Mouse (Mus musculus): ENCODE results near the gene Olfr114. TPM values are rescaled to one million over a fixed set of nuclear protein-coding genes. Genes with fewer than 3 reads are reported as not detected.

Olfr114 gene
- not detected in 2 replicates for polyA plus RNA-seq (2015; fragmentation: Nextera tagmentation; extraction: Ambion mirVana)

DNA sequence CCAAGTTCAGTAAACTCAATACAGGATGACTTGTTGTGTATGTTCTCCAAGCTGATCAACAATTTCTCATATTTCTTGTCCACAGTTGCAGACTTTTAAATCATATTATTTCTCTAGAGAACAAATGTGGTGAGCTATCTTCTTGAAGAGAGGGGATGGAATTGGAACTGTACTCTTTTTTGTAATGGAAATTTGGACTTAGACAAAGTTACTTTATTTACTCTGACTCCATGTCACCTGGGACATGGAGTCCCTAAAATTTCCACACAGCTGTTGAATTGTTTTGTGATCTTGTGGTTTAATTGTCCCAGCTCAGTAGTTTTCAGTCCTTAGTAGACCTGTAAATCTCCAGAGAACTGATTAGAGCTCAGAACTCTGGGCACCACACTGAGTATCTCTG lies at the start of gene Olfr114:
Gene Olfr114, minus strand, starts transcription at position 101 of the 400 bp plus-strand sequence.
- Histone ChIP-seq H3K27me3 (ENCODE audit: insufficient read depth, low read length) (no peaks in the 10 kb centered on the region), H3K27ac (ENCODE audit: low read depth) (no peak within 1 kb of the TSS), H3K4me3 (ENCODE audit: low read depth, low read length) (no peak within 1 kb of the TSS), H3K4me2 (ENCODE audit: low read depth, low read length) (no peak within 1 kb of the TSS), H3K9ac (replicated peaks) (no peak within 1 kb of the TSS), H3K9me3 (ENCODE audit: low read length) (no peaks in the 10 kb centered on the region), H3K4me1 (ENCODE audit: insufficient read depth) (no peaks in the 10 kb centered on the region), H3K36me3 (replicated peaks; ENCODE audit: insufficient read depth, low read length) (no peaks in the 10 kb centered on the region)
- ATAC-seq (no peak), DNase-seq (no peak)
- TF ChIP-seq EP300 (IDR thresholded peaks at IDR 0.05; ENCODE audit: low read depth) (no peak), CTCF (IDR thresholded peaks at IDR 0.05; ENCODE audit: low read depth) (no peak)

DNA sequence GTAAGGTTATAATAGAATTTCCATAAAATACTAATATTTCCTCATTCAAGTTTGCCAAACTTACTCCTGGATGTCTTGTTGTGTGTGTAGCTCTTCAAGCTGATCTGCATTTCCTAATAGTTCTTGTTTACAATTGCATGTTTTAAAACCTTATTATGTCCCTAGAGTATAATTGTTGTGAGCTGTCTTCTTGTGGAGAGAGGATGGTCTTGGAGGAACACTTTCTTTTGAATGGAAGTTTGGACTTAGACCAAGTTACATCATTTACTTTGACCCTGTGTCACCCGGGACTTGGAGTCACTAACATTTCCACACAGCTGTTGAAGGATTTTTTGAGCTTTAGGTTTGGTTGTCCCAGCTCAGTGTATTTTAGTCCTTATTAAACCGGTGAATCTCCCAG lies 34.5 kb upstream of the Olfr114 start, which contains the start of the genes Olfr115 and Olfr116:
Gene Olfr115, minus strand, starts transcription at position 101 of the 400 bp plus-strand sequence.
Gene Olfr116, minus strand, starts transcription at position 191 of the 400 bp plus-strand sequence.
- Histone ChIP-seq H3K9ac (replicated peaks) (no peak within 1 kb of the TSS), H3K9me3 (ENCODE audit: low read length) (no peaks in the 10 kb centered on the region), H3K4me3 (ENCODE audit: low read depth, low read length) (no peak within 1 kb of the TSS), H3K27ac (ENCODE audit: low read depth) (no peak within 1 kb of the TSS), H3K36me3 (replicated peaks; ENCODE audit: insufficient read depth, low read length) (no peaks in the 10 kb centered on the region), H3K4me2 (ENCODE audit: low read depth, low read length) (no peak within 1 kb of the TSS), H3K4me1 (ENCODE audit: insufficient read depth) (no peaks in the 10 kb centered on the region), H3K27me3 (ENCODE audit: insufficient read depth, low read length) (no peaks in the 10 kb centered on the region)
- no peak for ATAC-seq
- no peak for DNase-seq
- no peak for TF ChIP-seq CTCF (IDR thresholded peaks at IDR 0.05; ENCODE audit: low read depth)
- TF ChIP-seq EP300 (IDR thresholded peaks at IDR 0.05; ENCODE audit: low read depth) = no peak
- WGBS (ENCODE audit: insufficient replicate concordance) = 79% methylated on average over 2 of the region's 2 CpGs

DNA sequence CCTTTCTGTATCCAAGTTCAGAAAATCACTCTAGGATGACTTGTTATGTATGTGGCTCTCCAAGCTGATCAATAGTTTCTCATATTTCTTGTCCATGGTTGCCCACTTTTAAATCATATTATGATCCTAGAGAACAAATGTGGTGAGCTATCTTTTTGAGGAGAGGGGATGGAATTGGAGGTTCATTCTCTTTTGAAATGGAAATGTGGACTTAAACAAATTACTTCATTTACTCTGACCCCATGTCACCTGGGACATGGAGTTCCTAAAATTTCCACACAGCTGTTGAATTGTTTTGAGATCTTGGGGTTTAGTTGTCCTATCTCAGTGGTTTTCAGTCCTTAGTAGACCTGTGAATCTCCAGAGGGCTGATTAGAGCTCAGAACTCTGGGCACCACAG lies 15.0 kb downstream of the Olfr114 start, which contains the start of gene Olfr113:
Gene Olfr113, minus strand, starts transcription at position 101 of the 400 bp plus-strand sequence.
- H3K4me1 ChIP-seq (ENCODE audit: insufficient read depth) = no peaks in the 10 kb centered on the region
- TF ChIP-seq EP300 (IDR thresholded peaks at IDR 0.05; ENCODE audit: low read depth) (no peak), CTCF (IDR thresholded peaks at IDR 0.05; ENCODE audit: low read depth) (no peak)
- H3K9me3 ChIP-seq (ENCODE audit: low read length) = no peaks in the 10 kb centered on the region
- H3K4me3 ChIP-seq (ENCODE audit: low read depth, low read length) = no peak within 1 kb of the TSS
- H3K27ac ChIP-seq (ENCODE audit: low read depth) = no peak within 1 kb of the TSS
- DNase-seq = no peak
- ATAC-seq = no peak
- H3K4me2 ChIP-seq (ENCODE audit: low read depth, low read length) = no peak within 1 kb of the TSS
- H3K36me3 ChIP-seq (replicated peaks; ENCODE audit: insufficient read depth, low read length) = no peaks in the 10 kb centered on the region
- no peaks in the 10 kb centered on the region for H3K27me3 ChIP-seq (ENCODE audit: insufficient read depth, low read length)
- H3K9ac ChIP-seq (replicated peaks) = no peak within 1 kb of the TSS

DNA sequence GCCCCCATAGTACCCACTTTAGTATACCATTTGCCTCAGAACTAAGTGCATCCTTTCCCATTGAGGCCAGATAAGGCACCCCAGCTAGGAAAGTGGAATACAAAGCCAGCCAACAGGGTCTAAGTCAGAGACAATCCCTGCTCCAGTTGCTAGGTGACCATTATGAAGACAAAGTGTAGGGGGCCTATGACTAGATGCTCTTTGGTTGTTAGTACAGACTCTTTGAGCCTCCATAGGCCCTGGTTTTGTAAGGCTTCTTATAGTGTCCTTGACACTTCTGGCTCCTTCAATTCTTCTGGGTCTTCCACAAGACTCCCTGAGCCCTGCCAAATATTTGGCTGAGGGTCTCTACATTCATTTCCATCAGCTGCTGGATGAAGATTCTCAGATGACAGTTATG lies 23.2 kb downstream of the Olfr114 start, which contains the start of gene Olfr112:
Gene Olfr112, minus strand, starts transcription at position 101 of the 400 bp plus-strand sequence.
- Histone ChIP-seq H3K36me3 (replicated peaks; ENCODE audit: insufficient read depth, low read length) (no peaks in the 10 kb centered on the region), H3K4me1 (ENCODE audit: insufficient read depth) (no peaks in the 10 kb centered on the region), H3K9me3 (ENCODE audit: low read length) (no peaks in the 10 kb centered on the region), H3K4me3 (ENCODE audit: low read depth, low read length) (no peak within 1 kb of the TSS), H3K27me3 (ENCODE audit: insufficient read depth, low read length) (no peaks in the 10 kb centered on the region), H3K27ac (ENCODE audit: low read depth) (no peak within 1 kb of the TSS), H3K9ac (replicated peaks) (no peak within 1 kb of the TSS), H3K4me2 (ENCODE audit: low read depth, low read length) (no peak within 1 kb of the TSS)
- no peak for ATAC-seq
- TF ChIP-seq CTCF (IDR thresholded peaks at IDR 0.05; ENCODE audit: low read depth) (no peak), EP300 (IDR thresholded peaks at IDR 0.05; ENCODE audit: low read depth) (no peak)
- no peak for DNase-seq

DNA sequence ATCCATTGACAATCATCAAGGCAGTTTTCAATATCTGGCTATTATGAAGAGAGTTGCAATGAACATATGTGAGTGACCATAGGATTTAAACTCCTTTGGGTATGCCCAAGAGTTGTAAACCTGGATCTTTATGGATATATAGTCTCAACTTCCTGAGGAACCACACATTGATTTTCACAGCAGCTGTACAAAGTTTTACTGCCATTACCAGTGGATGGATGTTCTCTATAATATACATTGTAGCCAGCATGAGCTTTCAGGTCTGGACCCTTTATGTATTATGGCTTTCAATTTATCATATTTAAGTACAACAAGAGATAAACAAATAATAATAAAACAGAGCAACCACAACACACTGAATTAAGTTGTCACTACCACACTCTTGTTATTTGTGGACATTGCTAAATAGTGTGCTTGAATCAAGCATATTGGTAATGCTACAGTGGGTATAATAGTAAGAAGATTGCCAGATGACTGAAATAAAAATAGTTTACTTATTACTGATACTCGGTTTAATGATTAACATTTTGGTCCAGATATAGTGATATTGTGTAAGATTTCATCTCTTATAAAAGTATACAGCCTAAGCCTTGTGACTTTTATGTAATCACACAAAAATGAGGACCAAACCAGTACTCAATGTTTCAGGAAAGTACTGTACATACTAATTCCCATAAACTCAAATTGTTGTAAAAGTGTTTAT lies 33.5 kb downstream of the Olfr114 start:
- Histone ChIP-seq H3K27me3 (ENCODE audit: insufficient read depth, low read length) (no peaks in the 10 kb centered on the region), H3K4me1 (ENCODE audit: insufficient read depth) (no peaks in the 10 kb centered on the region), H3K36me3 (replicated peaks; ENCODE audit: insufficient read depth, low read length) (no peaks in the 10 kb centered on the region), H3K9ac (replicated peaks) (no peak overlapping the region), H3K27ac (ENCODE audit: low read depth) (no peak overlapping the region), H3K4me3 (ENCODE audit: low read depth, low read length) (no peak overlapping the region), H3K4me2 (ENCODE audit: low read depth, low read length) (no peak overlapping the region), H3K9me3 (ENCODE audit: low read length) (no peaks in the 10 kb centered on the region)
- no peak for DNase-seq
- TF ChIP-seq CTCF (IDR thresholded peaks at IDR 0.05; ENCODE audit: low read depth) = no peak
- 42% methylated on average over 1 of the region's 1 CpGs for WGBS (ENCODE audit: insufficient replicate concordance)
- ATAC-seq = no peak

DNA sequence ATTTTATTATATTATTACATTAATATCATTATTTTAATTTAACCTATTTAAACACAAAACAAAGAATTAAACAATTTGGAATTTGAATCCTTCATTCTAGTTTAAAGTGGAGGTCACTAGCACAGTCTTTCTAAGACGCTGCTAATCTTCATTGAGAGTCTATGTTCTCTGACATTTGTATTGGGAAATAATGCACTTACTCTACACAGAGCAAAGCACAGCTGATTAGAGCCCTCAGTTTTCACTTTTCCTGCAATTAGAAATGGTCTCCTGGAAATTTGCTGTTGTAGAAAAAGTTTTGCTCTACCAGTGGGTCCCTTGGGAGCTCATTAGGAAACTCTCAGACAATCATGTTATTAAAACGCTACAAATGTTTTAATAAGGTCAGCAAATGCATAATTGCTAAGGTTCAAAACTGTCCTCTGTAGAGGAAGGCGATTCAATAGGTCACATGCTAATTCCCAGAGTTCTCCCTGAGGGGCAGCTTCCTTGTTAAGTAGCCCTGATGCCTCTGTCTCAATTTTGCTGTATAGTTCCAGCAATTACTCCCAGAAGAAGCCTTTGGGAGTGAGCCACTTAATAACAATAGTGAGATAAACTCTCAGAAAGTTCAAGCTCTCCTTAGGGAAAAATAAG lies 48.6 kb downstream of the Olfr114 start:
- H3K27ac ChIP-seq (ENCODE audit: low read depth) = no peak overlapping the region
- H3K9me3 ChIP-seq (ENCODE audit: low read length) = no peaks in the 10 kb centered on the region
- 48% methylated on average over 3 of the region's 3 CpGs for WGBS (ENCODE audit: insufficient replicate concordance)
- no peak for DNase-seq
- no peaks in the 10 kb centered on the region for H3K4me1 ChIP-seq (ENCODE audit: insufficient read depth)
- no peaks in the 10 kb centered on the region for H3K27me3 ChIP-seq (ENCODE audit: insufficient read depth, low read length)
- TF ChIP-seq EP300 (IDR thresholded peaks at IDR 0.05; ENCODE audit: low read depth) (no peak), CTCF (IDR thresholded peaks at IDR 0.05; ENCODE audit: low read depth) (no peak)
- no peaks in the 10 kb centered on the region for H3K36me3 ChIP-seq (replicated peaks; ENCODE audit: insufficient read depth, low read length)
- H3K4me3 ChIP-seq (ENCODE audit: low read depth, low read length) = no peak overlapping the region
- no peak overlapping the region for H3K4me2 ChIP-seq (ENCODE audit: low read depth, low read length)
- H3K9ac ChIP-seq (replicated peaks) = no peak overlapping the region
- no peak for ATAC-seq

Data from liver, postnatal 0 days (tissue).